Mouse (Mus musculus): ENCODE data around the gene Igsf11.
A peak's percentile ranks its signal among the peaks of the same experiment; 100 is the strongest.
"Not testable (repeated sequence)": the region's sequence is repeated elsewhere in the genome, so short reads cannot be mapped to it uniquely, and the experiment has no call there.

The Igsf11 gene

DNA sequence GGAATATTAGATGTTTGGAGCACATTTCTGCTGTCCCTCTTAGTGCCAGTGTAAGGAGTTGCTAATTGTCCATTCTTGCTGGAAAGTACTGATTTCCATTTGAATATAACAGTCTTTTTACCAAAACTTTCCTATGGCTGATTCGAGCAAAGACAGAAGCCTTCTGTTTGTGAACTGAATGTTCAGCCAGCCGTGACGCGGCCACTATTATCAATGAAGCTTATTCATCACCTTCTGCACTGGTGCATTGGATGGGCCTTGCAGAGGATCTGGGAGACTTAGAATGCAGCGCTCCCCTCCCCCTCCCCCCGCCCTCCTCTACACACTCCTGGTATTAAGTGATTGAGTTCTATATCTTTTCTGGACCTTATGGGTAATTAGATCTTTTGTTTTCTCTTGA, 48.8 kb downstream of the Igsf11 start:
- DNase-seq = no peak

DNA sequence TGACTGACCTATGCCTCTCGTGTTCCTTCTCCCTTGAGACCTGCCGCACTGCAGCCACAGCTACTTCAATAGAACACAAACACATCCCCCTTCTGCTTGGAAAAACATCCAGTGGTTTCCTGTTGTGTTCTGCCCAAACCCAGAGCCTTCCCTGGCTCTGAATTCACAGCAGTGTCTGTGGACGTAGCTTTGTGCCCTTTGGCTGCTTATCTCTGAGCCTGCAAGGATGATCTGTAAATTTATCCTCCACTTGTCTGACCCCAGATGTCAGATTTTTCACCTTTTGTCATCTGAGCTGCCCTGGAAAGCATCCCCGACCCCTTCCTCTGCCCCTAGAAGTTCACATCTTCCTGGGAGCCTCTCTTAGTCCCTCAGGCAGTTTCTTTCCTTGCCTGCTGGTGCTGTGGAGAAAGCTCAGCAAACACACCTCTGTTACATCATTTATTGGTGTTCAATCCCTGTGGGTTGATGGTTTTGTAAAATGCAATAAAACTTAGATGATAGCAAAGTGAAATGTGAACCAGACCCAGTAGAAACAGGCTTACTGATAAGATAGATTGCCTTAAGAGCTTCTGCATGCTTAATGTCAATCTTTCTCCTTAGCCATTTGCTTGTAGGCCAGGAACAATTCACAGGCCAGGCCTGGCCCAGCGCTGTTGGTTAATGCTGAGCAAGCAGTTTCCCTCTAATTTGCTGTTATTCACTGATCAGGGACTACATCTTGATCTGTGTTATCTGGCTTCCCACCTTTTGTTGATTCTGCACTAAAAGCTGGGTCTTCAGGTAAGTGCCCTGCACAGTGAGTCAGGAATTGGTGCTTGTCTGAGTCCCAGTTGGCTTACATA, 51.5 kb downstream of the Igsf11 start:
- DNase-seq = no peak

DNA sequence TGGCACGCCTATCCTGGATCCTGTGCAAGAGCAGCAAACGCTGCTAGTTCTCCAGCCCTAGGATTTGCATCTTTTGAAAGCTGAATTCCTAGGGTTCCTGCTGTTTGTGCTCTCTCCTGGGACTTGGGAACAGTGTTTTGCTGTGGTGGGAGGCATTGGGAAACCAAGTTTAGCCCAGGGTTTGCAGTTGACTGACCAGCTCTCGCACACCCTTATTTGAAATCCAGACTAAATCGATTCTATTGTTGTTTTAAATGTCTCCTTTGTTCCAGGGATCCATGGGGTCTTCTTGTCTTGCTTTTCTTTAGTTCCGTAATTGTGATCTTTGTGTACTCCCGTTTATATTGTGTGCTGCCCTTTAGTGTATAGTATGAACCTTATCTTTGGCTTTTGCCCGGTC, 52.6 kb downstream of the Igsf11 start:
- DNase-seq = no peak

DNA sequence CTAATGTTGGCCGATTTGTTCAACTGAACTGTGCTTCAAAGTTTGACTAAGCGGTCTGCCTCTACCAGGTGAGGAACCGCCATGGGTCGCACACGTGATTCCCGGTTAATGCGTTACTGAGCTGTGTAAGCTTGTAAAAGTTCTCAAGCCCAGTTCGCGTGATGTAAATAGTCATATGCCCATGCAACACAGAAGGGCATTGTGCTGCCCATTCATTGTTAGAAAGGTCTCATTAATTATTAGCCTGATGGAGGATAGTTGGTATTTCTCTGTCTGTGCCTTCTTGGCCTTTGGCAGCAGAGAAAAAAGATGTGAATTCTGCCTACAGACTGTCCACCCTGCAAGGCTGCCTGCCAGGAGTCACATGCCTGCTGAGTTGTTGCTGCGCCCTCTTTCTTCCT, 53.1 kb downstream of the Igsf11 start:
- DNase-seq = peak; percentile 85

DNA sequence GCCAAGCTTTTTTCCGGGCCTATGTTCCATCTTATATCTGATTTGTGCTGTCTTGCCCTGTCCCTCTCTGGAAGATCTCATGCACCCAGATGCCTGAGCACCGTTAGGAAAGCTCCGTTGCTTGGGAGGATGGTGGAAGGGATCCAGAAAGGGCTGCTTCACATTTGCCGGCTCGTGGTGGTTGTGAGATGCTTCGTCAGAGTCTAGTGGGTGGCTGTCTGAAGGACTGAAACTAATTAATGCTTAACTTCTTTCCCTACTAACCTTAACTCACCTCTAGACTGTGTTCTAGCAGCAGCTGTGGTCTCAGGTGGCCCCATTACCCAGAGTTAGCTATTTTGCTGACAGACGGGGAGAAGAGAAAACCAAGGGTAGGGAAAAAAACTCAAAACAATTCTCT, 54.0 kb downstream of the Igsf11 start:
- peak; percentile 73 for DNase-seq

DNA sequence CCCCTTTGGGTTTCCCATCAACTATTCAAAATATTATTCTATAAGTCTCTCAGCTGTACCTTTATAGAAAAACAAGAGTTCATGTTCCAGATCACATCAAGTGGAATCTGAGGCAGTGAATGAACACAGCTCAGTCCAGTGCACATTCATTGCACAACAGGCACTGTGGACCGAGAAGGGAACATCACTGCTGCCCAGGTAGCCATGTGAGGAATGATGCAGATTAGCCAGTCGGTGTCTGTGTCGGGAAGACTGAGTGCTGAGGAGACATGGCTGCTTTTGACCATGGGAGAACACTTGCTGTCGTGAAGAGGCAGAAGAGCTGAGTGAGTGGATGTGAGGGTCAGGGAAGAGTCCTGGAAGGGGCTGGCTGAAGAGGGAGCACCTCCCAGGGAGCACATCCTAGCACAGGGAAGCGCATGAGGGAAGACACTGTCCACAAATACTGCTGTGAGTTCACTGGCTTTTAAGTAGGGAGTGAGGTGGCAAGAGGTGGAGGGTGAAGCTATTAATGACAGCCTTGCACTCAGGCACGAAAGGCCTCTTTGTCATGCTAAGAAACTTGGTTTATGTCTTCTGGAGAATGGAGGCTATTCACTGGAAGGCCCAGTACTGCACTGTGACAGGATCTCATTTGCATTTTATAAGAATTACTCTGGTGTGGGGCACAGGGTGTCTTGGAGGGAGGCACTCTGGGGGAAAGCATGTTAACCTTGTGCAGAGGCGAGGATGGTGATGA, 54.8 kb downstream of the Igsf11 start:
- no peak for DNase-seq

DNA sequence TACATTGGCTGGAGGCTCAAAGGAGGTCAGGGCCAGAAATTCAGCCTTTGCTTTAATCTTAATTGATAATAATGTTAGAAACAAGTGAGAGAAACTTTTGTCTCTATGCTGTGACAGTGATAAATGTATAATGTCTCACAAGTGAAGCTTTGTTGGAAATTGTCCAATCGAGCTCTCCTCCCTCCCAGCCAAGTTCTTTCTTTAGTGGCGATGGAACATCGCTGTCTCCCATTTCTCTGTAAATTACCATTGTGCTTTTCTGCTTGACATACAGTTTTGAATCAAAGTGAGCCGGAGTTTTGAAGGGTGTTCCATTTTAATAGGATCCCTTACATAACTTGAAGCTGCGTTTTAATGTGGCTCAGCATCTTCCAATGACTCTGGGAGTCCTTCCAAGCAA, 56.0 kb downstream of the Igsf11 start:
- DNase-seq = no peak

DNA sequence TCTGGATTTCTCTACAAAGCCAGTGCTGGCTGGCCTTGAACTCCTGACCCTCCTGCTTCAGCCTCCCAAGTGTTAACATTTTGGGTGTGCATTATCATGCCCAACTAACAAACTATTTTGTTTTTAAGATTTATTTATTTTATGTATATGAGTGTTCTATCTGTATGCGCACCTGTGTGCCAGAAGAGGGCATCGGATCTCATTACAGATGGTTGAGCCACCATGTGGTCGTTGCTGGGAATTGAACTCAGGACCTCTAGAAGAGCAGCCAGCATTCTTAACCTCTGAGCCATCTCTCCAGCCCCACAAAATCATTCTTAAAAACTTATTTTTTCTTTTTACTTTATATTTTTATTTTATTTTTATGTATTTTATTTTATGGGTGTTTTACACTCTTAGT, 60.4 kb downstream of the Igsf11 start:
- no peak for DNase-seq

DNA sequence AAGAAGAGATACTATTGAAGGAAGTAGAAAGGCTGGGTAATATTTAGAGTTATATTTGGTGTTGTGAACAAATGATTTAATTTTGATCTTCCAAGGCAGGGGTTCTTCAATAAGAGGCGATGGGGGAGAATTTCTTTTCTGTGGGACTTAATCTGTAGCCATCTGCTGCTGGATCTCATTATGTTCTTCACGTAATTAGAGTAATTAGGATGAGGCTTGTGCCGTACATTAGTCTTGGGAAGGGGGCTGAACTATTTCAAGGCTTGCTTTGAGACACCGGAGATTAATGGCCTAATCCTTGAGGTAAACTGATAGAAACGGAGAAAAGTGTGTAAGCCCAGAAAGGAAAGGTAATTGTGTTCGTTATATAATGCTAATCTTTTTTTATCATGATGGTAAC, 61.4 kb downstream of the Igsf11 start:
- DNase-seq = no peak

DNA sequence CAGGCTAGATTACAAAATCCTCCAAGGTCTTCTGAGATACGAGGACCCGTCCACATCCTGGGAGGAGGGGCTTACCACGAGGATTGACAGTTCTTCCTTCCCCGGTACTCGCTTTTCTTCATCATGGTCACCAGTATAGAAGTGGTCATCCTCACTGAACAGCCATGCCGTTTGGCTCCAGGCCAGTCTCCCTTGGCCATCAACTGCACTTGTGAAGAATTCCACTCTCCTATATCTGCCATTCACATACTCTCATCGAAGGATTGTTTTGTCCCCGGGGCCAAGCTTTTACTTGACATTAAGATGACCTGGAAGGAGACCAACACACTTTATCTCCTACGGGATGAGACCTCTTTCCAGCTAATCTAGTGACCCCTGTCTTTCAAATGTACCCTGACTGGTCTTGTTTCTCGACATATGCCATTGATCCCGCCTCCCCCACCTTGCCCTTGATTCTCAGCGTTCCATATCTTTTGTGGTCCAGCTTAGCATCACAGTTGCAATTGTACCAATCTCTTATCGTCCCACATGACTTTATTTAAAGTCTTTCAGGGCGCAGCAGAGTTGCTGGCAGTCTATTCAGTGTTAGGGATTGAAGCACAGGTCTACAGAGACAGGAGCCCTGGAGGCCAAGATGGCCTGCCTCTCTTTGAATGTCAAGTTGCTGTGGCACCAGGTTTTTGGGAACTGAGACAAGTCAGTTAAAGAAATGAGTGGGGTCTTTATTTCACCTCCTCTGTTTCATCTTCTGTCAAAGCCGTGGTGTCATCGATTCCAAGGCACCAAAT, 62.2 kb downstream of the Igsf11 start:
- DNase-seq = no peak

DNA sequence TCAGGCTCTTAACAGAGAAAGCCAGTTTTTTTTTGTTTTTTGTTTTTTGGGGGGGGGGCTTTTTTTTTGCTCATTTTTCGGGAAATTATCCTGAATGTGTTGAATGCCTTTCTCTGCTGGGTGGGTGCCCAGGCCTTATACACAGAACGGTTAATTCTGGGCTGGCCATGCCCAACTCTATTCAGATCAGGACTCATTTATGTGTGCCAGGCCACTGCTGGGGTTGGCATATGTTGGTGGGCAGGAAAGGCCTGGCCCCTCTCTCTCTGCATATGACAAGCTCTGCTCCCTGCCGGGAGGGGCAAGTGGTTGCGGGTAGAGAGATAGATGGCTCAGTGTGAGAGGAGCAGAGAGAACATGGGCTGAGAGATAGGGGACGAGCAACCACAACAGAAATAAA, 62.8 kb downstream of the Igsf11 start:
- no peak for DNase-seq

DNA sequence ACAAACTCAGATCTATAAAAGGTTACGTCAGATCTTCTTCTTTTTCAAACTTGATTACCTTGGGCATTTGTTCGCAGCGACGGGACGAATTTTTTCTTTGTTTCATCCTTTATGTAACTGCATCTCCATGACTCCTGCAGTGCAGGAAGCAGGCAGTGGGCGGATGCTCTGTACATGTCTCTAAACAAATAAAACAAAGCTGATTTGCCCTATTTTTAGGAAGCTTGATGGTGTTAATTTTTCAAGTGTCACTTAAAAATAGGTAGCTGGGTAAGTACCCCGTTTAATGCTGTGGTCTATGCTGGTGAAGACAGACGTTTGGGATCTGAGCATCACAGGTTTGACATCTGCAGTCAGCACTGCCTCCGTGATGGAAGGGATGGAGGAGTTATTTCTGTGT, 66.3 kb downstream of the Igsf11 start:
- no peak for DNase-seq

DNA sequence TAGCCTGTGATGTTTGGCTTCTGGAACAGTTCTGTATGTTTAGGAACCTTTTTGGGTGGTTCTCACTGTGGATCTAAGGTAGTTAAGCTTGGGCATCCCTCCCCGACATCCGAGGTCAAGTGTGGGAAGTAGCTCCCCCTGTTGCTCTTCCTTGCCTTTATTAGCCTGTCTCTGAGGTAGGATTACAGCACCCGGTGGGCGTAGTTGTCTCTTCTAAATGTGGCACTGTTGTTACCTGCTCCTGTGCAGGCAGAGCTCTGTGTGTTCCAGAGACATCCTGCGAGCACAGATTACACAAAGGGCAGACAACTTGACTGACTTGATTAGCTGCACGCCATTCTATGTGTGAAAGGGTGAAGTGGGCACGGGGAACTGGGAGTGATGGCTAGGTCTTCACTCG, 68.1 kb downstream of the Igsf11 start:
- no peak for DNase-seq

DNA sequence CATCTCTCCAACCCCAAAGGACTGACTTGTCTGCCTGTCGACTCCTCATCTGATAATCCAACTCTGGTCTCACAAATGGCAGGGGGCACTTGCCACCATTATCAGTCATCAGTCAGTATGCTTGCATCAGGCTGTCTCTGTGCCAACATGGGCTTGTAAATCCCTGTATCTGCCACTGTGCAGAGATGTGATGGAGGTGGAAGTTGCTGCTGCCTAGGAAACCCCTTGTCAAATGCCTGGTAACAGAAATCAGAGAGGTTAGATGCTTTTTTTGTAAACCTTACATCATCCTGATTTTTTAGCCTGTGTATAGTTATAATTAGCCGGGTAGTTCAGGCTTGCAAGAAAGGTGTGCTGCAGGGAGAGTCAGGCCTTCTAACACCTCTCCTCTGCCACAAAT, 69.4 kb downstream of the Igsf11 start:
- DNase-seq = no peak

DNA sequence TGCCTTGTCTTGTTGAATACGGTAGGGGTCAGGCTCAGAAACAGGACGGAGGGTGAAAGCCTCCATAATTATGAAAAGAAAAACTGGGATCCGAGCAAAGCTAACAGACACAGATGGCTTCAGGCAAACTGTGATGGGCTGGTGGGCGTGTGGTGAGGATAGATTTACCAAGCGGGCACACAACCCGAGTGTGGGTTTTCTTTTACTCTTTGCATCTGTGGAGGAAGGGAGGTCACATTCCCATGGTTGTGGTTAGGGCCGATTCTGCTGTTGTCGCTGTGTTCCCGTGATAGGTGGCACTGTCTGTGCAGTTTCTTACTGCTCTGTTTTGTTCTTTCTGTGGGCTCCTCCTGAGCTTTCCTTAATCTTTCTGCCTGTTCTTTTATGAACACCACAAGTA, 70.2 kb downstream of the Igsf11 start:
- DNase-seq = no peak

DNA sequence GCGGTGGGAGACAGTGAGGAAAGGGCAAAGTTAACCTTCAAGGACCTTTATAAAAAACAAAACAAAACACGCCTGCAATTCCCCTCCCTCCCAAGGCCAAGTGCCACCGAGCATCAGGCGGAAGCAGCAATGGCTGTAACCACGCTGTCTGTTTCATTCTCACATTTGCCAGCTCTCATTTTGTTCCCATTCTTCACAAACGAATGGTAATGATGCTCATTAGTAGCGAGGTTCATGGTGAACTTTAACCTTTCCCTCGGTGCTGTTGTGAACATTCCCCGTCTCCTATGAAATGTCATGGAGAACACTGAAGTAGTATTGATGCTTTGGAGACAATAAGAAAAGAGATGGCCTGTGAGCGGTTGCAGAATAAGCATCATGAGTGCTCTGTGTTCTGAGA, 74.6 kb downstream of the Igsf11 start:
- DNase-seq = no peak

DNA sequence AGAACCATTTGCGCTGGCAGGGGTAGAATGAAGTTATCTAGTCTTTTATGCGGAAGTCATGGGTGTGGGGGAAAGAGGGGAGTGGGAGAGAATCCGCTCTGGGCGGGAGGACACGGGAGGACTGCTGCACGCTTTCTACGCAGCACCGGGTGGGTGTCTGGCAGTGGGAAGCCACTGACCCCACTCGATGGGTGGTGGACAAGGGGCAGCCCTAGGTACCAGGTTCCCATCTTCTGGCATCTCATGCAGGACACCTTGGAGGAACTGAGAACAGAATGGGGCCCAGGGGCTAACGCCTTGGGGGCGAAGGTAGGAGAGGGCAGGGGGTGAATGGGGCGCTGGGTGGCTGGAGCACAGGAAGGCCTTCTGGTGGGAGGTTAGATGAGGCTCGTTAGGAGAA, 83.7 kb downstream of the Igsf11 start:
- DNase-seq = no peak

DNA sequence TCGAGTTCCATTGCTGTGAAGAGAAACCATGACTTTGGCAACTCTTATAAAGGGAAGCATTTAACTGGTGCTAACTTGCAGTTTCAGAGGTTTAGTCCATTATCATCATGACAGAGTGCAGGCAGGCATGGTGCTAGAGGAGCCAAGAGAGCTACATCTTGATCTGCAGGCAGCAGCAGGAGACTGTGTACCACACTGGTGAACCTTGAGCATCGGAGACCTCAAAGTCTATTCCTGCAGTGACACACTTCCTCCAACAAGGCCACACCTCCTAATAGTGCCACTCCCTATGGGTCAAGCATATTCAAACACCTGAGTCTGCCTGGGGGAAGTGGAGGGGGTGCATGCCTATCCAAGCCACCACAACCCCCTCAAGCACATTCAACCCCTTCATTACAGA, 86.1 kb downstream of the Igsf11 start:
- DNase-seq = no peak

DNA sequence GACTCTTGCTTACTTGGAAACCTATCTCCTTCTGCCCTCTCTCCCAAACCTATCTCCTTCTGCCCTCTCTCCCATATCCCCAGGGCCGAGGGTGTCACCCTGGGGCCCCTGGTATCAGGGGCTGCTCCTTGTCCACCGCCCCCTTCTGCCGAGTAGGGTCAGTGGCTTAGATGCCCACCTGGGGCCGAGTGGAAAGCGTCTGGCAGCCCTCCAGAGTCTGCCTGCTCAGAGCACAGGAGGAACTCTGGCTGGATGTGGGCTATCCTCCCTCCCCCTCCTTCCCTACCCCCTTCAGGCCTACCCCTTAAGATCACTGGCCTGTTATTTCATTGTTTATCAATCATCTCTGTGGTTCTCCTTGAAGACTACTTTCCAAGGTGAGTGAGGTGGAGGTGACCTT, 88.1 kb downstream of the Igsf11 start:
- DNase-seq = peak; percentile 17

DNA sequence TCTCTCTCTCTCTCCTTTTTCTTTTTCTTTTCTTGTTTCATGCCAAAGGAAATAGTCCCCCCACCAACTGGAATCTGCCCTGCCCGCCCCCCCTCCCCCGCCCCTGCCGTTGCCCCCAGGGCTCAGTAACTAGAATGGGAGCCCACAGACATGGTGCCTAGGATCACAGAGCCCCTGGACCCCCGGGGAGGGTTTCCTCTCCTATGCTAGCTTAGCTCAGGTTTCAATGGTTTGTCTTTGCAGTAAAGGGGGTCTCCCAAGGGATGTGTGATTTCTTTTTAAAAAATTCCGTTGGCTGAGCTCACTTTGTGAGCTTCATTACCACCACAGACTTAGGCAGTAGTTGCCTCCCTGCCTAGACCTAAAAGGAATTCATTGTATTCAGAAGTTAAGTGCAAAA, 89.6 kb downstream of the Igsf11 start:
- DNase-seq = no peak

DNA sequence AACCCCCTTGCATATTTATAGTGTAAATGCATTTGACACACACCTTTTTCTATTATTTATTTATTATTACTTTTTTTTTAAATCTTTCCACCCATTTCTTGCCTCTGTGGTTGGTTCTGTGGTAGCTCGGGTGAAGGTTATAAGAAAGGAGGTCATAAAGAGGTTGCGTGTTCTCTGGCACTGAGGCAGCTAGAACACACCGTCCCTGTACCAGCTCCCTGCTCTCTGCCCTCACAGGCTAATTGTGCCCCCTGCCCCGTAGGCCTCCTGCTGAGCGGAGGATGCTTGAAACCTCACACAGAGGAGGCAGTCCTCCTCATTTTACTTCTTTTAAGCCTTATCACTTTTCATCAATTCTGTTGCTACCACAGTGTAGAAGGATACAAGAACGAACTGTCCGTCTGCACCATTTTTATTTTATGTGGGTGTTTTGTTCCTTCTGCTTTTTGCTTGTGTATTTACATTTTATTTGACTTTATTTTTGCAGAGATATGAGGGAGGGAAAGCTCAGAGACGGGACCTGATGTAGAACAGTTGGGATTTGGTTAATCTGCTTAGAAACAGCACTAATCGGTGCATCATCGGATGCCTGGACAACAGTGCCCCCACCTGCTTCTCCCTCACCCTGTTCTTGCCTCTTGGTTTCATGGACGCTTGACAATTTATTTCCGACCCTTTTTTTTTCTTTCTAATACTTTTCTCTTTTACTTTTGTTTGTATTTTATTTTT, 90.2 kb downstream of the Igsf11 start:
- peak; percentile 71 for DNase-seq

DNA sequence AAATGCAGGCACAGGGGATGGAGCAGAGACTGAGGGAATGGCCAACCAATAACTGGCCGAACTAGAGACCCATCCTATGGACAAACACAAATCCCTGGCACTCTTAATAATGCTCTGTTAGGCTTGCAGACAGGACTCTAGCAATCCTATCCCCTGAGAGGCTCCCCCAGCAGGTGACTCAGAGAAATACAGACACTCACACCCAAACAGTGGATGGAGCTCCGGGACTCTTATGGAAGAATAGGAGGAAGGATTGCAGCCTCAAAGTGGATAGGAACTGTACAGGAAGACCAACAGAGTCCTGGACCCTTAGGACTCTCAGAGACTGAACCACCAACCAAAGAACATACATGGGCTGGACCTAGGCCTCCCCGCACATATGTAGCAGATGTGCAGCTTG, 91.4 kb downstream of the Igsf11 start:
- not testable (repeated sequence) for DNase-seq

DNA sequence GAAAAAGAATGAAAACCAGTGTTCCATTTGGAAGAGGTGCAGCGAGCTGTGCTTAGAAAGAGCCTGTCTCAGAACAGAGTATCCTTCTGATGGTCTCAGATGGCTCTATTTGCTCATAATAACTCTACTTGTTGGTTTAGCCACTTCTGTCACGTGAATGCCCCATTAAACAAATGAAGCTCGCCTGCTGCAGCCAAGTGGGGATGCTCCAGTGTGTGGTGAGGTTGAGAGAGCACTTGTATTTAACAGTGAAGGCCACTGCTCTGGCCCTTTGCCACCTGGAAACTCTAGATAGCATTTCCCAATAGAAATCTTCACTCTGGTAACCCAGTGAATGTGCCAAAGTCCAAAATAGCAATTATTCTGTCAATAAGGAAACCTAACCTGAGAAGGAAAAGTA, 92.9 kb downstream of the Igsf11 start:
- DNase-seq = peak; percentile 75

All from kidney, postnatal 14 days (tissue).